Mouse (Mus musculus): Measurements from ENCODE around the gene Skp2.

GRCm38 (mm10) chr15:9100446-9101077 lies 54.7 kb downstream of the Skp2 start:
- TF ChIP-seq CTCF (conservative IDR thresholded peaks at IDR 0.05; ENCODE audit: insufficient read depth, insufficient read length, low read depth, low read length) = no peak
- TF ChIP-seq POLR2A (IDR thresholded peaks at IDR 0.05; ENCODE audit: low read depth, low read length) = no peak

All from kidney, adult 2 months (tissue).